Mouse (Mus musculus) brain, embryonic 18.5 days (tissue): ENCODE measurements around the gene Acad10.
"Not testable (repeated sequence)": the region's sequence is repeated elsewhere in the genome, so short reads cannot be mapped to it uniquely, and the experiment has no call there.

Experiments used
- DNase-seq: peaks from one replicate; pipeline ENCODE4 v3.0.0-alpha.2; 2012; ENCODE audit warnings: low read depth, low spot score

The Acad10 gene

GRCm38 (mm10) chr5:121660059-121660896 is at the start of gene Acad10, which contains the start of gene Brap:
TSS of gene Acad10 (minus strand) at chr5:121660514.
TSS of gene Brap (plus strand) at chr5:121660563.
- DNase-seq = peak; percentile 73

- no peak for DNase-seq
These were observed 44.4 kb upstream of the Acad10 start for GRCm38 (mm10) chr5:121704512-121705248.

- DNase-seq = no peak
These were observed 43.0 kb upstream of the Acad10 start for GRCm38 (mm10) chr5:121703341-121703740.

GRCm38 (mm10) chr5:121701111-121701769 is 40.9 kb upstream of the Acad10 start:
- DNase-seq = no peak

- DNase-seq = no peak
These were observed 40.2 kb upstream of the Acad10 start for GRCm38 (mm10) chr5:121700496-121700895.

GRCm38 (mm10) chr5:121699891-121700290 is 39.6 kb upstream of the Acad10 start:
- no peak for DNase-seq

GRCm38 (mm10) chr5:121696761-121697160 is 36.4 kb upstream of the Acad10 start:
- DNase-seq = no peak

GRCm38 (mm10) chr5:121692897-121693296 is 32.6 kb upstream of the Acad10 start:
- no peak for DNase-seq

- DNase-seq = not testable (repeated sequence)
These were observed 31.1 kb upstream of the Acad10 start for GRCm38 (mm10) chr5:121691436-121691835.

- no peak for DNase-seq
These were observed 30.3 kb upstream of the Acad10 start for GRCm38 (mm10) chr5:121690482-121691211.

- DNase-seq = no peak
These were observed 26.0 kb upstream of the Acad10 start for GRCm38 (mm10) chr5:121686113-121686898.

- no peak for DNase-seq
These were observed 25.2 kb upstream of the Acad10 start for GRCm38 (mm10) chr5:121685495-121685894.

GRCm38 (mm10) chr5:121682250-121682649 is 21.9 kb upstream of the Acad10 start:
- no peak for DNase-seq

GRCm38 (mm10) chr5:121670412-121670811 is 10.1 kb upstream of the Acad10 start:
- DNase-seq = no peak

- no peak for DNase-seq
These were observed 8.1 kb upstream of the Acad10 start for GRCm38 (mm10) chr5:121668411-121668810.

- DNase-seq = no peak
These were observed 6.8 kb upstream of the Acad10 start for GRCm38 (mm10) chr5:121667067-121667466.

GRCm38 (mm10) chr5:121664971-121665370 is 4.7 kb upstream of the Acad10 start:
- no peak for DNase-seq

- no peak for DNase-seq
These were observed 3.8 kb upstream of the Acad10 start for GRCm38 (mm10) chr5:121664078-121664477.

- no peak for DNase-seq
These were observed 3.1 kb upstream of the Acad10 start for GRCm38 (mm10) chr5:121663456-121663855.

- DNase-seq = no peak
These were observed 1.2 kb upstream of the Acad10 start for GRCm38 (mm10) chr5:121661494-121661893.

- no peak for DNase-seq
These were observed 562 bp upstream of the Acad10 start for GRCm38 (mm10) chr5:121660897-121661254.
